Mouse (Mus musculus) R1 (cell line): ENCODE results near the gene Fgf23.

Experiments
- DNase-seq: peaks from one replicate; pipeline ENCODE4 v3.0.0-alpha.2; 2018; ENCODE audit warnings: low read depth, low spot score

The Fgf23 gene

DNA sequence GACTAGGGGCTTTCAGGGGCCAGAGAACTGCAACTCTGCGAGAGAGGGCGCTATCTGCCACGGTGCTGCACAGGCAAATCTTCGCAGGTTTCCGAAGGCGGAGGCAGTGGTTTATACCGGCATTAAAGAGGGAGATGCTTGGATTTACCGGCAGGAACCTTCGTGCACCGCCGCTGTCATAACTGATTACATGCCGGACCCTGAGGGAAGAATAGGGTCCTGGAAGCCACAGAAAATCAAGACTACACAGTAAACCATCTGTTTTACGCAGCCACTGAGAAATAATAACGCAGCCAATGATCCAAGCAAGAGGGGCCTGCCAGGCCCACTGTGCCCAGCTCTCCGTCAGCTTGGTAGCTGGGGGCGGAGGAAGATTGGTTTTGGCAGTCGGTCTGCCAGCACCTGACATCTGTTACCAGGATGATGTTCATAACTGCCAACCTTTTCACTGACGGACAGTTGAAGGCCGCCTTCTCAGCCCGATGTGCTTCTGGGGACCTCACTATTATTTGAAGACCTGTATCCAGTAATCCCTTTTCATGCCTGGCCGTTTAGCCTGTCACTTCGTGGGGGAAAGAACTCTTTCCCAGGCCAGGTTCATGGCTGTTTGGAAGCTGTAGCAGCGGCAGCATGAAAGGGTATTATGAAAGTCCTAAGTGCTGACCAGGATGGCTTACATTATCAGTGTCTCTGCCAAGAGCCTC lies 42.2 kb downstream of the Fgf23 start:
- DNase-seq: peak; percentile 43

- peak; percentile 56 for DNase-seq
Observed at GRCm38 (mm10) chr6:127122221-127122806, 49.6 kb downstream of the Fgf23 start.

DNA sequence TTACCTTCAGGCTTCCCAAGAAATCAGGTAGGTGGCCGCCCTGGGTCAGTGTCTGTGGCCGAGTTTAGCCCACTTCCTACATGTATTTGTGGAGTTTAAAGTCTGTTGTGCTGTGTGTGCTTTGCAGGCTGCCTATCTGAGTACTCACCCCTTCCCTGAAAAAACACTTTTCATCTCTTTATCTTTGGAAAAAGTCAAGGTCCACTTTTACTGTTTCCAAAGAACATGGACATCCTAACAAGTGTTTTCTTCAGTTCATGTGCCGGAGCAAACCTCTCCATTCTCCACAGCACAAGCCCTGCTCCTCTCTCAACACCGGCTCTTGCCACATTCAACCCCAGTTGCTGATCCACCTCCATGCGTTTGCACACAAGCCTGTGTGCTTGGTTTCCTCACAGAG lies 50.3 kb downstream of the Fgf23 start:
- no peak for DNase-seq

GRCm38 (mm10) chr6:127123506-127123905 lies 50.8 kb downstream of the Fgf23 start:
- no peak for DNase-seq

DNA sequence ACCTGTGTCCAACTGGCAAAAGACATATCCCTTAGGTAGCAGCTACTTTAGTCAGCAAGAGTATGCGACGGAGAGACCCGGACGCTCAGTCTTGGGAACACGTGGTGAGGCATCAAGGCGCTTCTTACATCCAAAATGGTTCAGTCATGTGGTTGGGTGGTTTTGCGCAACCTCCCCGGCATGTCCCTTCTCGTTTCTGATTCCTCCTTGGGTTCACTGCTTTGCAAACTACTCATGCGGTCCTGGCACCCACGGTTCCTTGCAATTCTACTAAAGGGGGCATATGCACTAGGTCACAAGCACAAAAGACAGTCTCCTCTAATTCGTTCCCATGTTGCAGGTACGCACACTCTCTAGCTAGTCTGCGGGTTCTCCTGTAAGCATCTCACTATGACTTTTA lies 57.0 kb downstream of the Fgf23 start:
- DNase-seq: no peak

GRCm38 (mm10) chr6:127130377-127130776 lies 57.7 kb downstream of the Fgf23 start:
- peak; percentile 89 for DNase-seq
